Mouse (Mus musculus): ENCODE data around the gene Grip2. TPM values are rescaled to one million over a fixed set of nuclear protein-coding genes. Genes with fewer than 3 reads are reported as not detected.
A peak's percentile ranks its signal among the peaks of the same experiment; 100 is the strongest.

The Grip2 gene
- total and polyA plus RNA-seq, 3 experiments, result 8.5 to 25.2 (median 12.4) TPM

DNA sequence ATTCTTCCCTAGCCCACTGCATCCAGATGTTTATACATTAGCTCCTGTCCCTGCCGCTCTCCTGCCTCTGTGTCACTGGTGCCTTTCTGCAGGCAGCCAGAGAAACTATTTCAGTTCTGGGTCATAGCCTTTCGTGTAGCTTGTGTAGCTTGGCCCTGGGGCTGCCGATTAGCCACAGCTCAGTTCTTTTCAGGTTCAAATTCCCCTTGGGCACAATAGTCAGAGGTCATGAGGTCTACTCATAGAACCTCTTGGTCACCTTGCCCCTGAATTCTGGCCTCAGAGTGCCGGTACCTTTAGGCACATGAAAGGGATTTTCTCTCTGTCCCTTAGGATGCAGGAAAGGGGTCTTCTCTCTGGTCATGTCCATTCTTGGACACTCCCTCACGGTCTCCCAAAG is 80.3 kb downstream of the Grip2 start:
- WGBS, result 91% methylated on average over 5 of the region's 5 CpGs
- H3K27ac ChIP-seq, result no peak overlapping the region
- DNase-seq, result peak in 1 of 2 experiments; percentile 9
- no peaks in the 10 kb centered on the region for H3K79me2 ChIP-seq (replicated peaks; ENCODE audit: control insufficient read depth, insufficient read depth, low read length)
- H3K4me3 ChIP-seq, result no peak overlapping the region
- H3K4me1 ChIP-seq (ENCODE audit: control insufficient read depth, insufficient read depth, low read length), result peaks cover 2% of the 10 kb centered on the region
- no peak overlapping the region for H3K9ac ChIP-seq (ENCODE audit: low read depth, low read length)
- intact Hi-C loops (cut with DNase I), result no loop called here
- peaks cover 4% of the 10 kb centered on the region for H3K36me3 ChIP-seq (ENCODE audit: control insufficient read depth, insufficient read depth, low read length)
- no peaks in the 10 kb centered on the region for H3K27me3 ChIP-seq (ENCODE audit: control insufficient read depth, insufficient read depth, low read length)
- no peak for TF ChIP-seq CTCF (IDR thresholded peaks at IDR 0.05)
- TF ChIP-seq EP300 (IDR thresholded peaks at IDR 0.05; ENCODE audit: insufficient read depth, low read depth, low read length), result no peak
- no peak for TF ChIP-seq POLR2A (IDR thresholded peaks at IDR 0.05; ENCODE audit: insufficient read depth, low read depth, low read length)

DNA sequence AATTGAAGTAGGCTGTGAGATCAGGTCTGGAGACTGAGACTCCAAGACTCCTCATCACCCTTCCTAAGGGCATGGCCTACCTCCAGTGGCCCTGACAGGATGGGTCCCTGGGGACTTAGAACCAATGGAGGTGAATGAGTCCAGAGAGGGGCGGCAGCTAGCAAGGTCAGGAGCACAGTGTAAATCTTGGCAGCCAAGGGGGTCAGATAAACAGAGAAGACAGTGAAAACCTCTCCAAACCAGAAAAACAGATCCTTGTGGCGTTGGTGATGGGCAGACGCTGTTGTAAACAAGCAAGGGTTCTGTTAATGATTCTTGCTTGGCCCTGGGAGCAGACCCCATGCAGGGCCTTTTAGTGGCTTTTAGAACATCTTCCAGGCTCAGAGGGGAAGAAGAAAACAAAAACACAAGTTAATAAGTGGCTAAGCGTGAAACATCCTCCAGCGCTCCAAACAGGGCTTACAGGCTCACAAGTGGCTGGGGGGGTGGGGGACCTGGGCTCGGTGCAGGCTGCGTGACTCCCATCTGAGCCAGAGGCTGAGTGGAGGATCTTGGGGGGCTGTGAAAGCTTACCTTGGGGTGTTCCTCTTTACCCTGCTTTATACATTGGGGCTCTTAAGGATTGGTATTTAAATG is 81.0 kb downstream of the Grip2 start:
- Histone ChIP-seq H3K27ac (no peak overlapping the region), H3K36me3 (ENCODE audit: control insufficient read depth, insufficient read depth, low read length) (peaks cover 4% of the 10 kb centered on the region), H3K79me2 (replicated peaks; ENCODE audit: control insufficient read depth, insufficient read depth, low read length) (no peaks in the 10 kb centered on the region), H3K4me3 (no peak overlapping the region), H3K4me1 (ENCODE audit: control insufficient read depth, insufficient read depth, low read length) (peaks cover 2% of the 10 kb centered on the region), H3K27me3 (ENCODE audit: control insufficient read depth, insufficient read depth, low read length) (no peaks in the 10 kb centered on the region), H3K9ac (ENCODE audit: low read depth, low read length) (no peak overlapping the region)
- no peak for TF ChIP-seq EP300 (IDR thresholded peaks at IDR 0.05; ENCODE audit: insufficient read depth, low read depth, low read length)
- TF ChIP-seq CTCF (IDR thresholded peaks at IDR 0.05), result no peak
- TF ChIP-seq POLR2A (IDR thresholded peaks at IDR 0.05; ENCODE audit: insufficient read depth, low read depth, low read length), result no peak
- WGBS, result 91% methylated on average over 7 of the region's 7 CpGs
- intact Hi-C loops (cut with DNase I), result no loop called here
- peak in 1 of 2 experiments; percentile 8 for DNase-seq

DNA sequence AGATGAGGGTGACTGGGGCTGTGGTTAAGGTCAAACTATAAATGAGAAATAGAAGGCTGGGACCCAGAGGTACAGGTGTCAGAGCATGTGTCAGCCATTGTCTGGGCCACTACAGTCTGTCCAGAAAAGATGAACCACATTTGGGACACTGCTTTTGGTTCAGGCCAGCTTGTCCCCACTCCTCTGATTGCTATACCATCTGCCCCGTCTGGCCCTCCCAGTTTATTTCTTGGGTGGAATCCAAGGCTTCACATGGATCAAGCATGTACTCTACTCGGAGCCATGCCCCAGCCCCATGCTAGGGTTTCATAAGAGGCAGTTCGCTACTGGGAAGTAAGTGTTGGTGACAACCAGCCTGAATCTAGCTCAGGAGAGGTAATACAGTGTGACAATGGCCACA is 81.8 kb downstream of the Grip2 start:
- no peak for TF ChIP-seq POLR2A (IDR thresholded peaks at IDR 0.05; ENCODE audit: insufficient read depth, low read depth, low read length)
- TF ChIP-seq CTCF (IDR thresholded peaks at IDR 0.05), result no peak
- no peak for TF ChIP-seq EP300 (IDR thresholded peaks at IDR 0.05; ENCODE audit: insufficient read depth, low read depth, low read length)
- H3K79me2 ChIP-seq (replicated peaks; ENCODE audit: control insufficient read depth, insufficient read depth, low read length), result no peaks in the 10 kb centered on the region
- no peak overlapping the region for H3K9ac ChIP-seq (ENCODE audit: low read depth, low read length)
- no peak overlapping the region for H3K4me3 ChIP-seq
- intact Hi-C loops (cut with DNase I), result no loop called here
- no peaks in the 10 kb centered on the region; the same call in 1 of the 2 replicates for H3K4me1 ChIP-seq (ENCODE audit: control insufficient read depth, insufficient read depth, low read length)
- H3K36me3 ChIP-seq (ENCODE audit: control insufficient read depth, insufficient read depth, low read length), result peaks cover 4% of the 10 kb centered on the region
- H3K27ac ChIP-seq, result no peak overlapping the region
- peak in 1 of 2 experiments; percentile 11 for DNase-seq
- H3K27me3 ChIP-seq (ENCODE audit: control insufficient read depth, insufficient read depth, low read length), result no peaks in the 10 kb centered on the region
- 66% methylated on average over 3 of the region's 3 CpGs for WGBS

DNA sequence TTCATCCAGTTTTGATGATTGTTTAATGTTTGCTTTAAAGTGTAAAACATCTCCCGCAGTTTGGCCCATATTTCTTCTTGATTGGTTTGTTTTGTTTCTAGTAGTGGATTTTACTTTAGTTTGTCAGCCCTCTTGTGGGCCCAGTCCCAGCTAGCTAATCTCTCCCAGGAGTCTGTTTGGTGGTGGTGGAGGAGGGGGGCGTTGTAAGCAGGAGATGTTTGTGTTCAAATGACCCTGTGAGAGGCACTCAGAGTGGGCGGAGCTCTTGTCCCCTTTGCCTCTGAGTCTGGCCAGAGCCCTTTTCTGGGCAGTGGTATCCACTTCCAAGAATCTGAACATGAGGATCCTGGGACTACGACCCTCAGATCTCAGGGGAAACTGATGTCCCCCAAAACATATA is 83.2 kb downstream of the Grip2 start:
- no peaks in the 10 kb centered on the region; the same call in 1 of the 2 replicates for H3K79me2 ChIP-seq (replicated peaks; ENCODE audit: control insufficient read depth, insufficient read depth, low read length)
- H3K27me3 ChIP-seq (ENCODE audit: control insufficient read depth, insufficient read depth, low read length), result no peaks in the 10 kb centered on the region
- TF ChIP-seq EP300 (IDR thresholded peaks at IDR 0.05; ENCODE audit: insufficient read depth, low read depth, low read length), result no peak
- no peak for TF ChIP-seq POLR2A (IDR thresholded peaks at IDR 0.05; ENCODE audit: insufficient read depth, low read depth, low read length)
- TF ChIP-seq CTCF (IDR thresholded peaks at IDR 0.05), result no peak
- intact Hi-C loops (cut with DNase I), result no loop called here
- no peak overlapping the region for H3K27ac ChIP-seq
- peaks cover under 1% of the 10 kb centered on the region for H3K4me1 ChIP-seq (ENCODE audit: control insufficient read depth, insufficient read depth, low read length)
- DNase-seq, result no peak
- peaks cover 4% of the 10 kb centered on the region for H3K36me3 ChIP-seq (ENCODE audit: control insufficient read depth, insufficient read depth, low read length)
- WGBS, result 79% methylated on average over 4 of the region's 4 CpGs
- H3K4me3 ChIP-seq, result no peak overlapping the region
- H3K9ac ChIP-seq (ENCODE audit: low read depth, low read length), result no peak overlapping the region

DNA sequence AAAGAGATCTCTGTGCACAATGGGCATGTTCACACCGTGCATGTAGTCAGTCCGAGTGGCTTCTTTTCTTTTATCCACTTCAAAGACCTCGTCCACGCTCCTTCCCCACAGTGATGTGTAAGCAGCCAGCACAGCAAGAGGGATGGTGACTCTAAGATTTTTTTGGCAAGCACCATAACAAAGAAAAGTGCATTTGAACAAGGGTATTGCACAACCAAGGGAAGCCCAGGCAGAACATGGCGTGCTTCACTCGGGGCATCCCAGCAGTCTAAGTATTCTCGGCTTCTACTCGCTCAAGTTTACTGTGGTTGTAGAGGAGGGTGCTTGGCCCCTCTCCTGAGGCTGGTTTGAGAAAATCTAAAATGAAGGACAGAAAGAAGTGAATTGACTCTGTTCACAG is 84.1 kb downstream of the Grip2 start:
- H3K27ac ChIP-seq, result no peak overlapping the region

DNA sequence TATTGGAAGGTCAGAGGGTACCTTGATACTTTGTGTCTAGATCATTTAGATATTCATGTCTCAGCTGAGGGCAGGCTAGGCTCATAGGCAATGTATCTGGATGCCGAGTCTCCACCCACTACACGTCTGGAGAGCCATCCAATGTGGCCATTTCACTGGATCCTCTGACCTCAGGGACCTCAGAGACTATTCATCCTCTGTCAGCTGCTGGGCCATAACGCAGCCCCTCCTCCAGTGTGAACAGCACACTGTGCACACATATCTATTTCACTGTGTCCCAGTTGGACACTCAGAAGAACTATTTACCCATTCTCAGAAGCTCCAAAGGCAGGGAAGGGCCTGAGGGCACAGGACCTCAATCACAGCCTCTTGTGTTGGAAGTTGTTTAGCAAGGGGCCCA is 84.6 kb downstream of the Grip2 start:
- H3K9ac ChIP-seq (ENCODE audit: low read depth, low read length), result no peak overlapping the region
- H3K4me3 ChIP-seq, result no peak overlapping the region
- TF ChIP-seq EP300 (IDR thresholded peaks at IDR 0.05; ENCODE audit: insufficient read depth, low read depth, low read length) (no peak), CTCF (IDR thresholded peaks at IDR 0.05) (no peak), POLR2A (IDR thresholded peaks at IDR 0.05; ENCODE audit: insufficient read depth, low read depth, low read length) (no peak)
- H3K79me2 ChIP-seq (replicated peaks; ENCODE audit: control insufficient read depth, insufficient read depth, low read length), result no peaks in the 10 kb centered on the region; the same call in 1 of the 2 replicates
- H3K36me3 ChIP-seq (ENCODE audit: control insufficient read depth, insufficient read depth, low read length), result peaks cover 11% of the 10 kb centered on the region
- H3K27ac ChIP-seq, result no peak overlapping the region
- DNase-seq, result no peak
- intact Hi-C loops (cut with DNase I), result no loop called here
- H3K4me1 ChIP-seq (ENCODE audit: control insufficient read depth, insufficient read depth, low read length), result peaks cover 10% of the 10 kb centered on the region
- no peaks in the 10 kb centered on the region for H3K27me3 ChIP-seq (ENCODE audit: control insufficient read depth, insufficient read depth, low read length)
- WGBS, result 75% methylated on average over 3 of the region's 3 CpGs

More for the DNA sequence above, 84.1 kb downstream of the Grip2 start:
- 91% methylated on average over 8 of the region's 8 CpGs for WGBS
- H3K36me3 ChIP-seq (ENCODE audit: control insufficient read depth, insufficient read depth, low read length), result peaks cover 7% of the 10 kb centered on the region
- no peaks in the 10 kb centered on the region for H3K27me3 ChIP-seq (ENCODE audit: control insufficient read depth, insufficient read depth, low read length)
- TF ChIP-seq POLR2A (IDR thresholded peaks at IDR 0.05; ENCODE audit: insufficient read depth, low read depth, low read length) (no peak), CTCF (IDR thresholded peaks at IDR 0.05) (no peak), EP300 (IDR thresholded peaks at IDR 0.05; ENCODE audit: insufficient read depth, low read depth, low read length) (no peak)
- intact Hi-C loops (cut with DNase I), result no loop called here
- no peak overlapping the region for H3K4me3 ChIP-seq
- no peaks in the 10 kb centered on the region; the same call in 1 of the 2 replicates for H3K79me2 ChIP-seq (replicated peaks; ENCODE audit: control insufficient read depth, insufficient read depth, low read length)
- H3K9ac ChIP-seq (ENCODE audit: low read depth, low read length), result no peak overlapping the region
- no peak for DNase-seq
- H3K4me1 ChIP-seq (ENCODE audit: control insufficient read depth, insufficient read depth, low read length), result peaks cover 7% of the 10 kb centered on the region
